Mouse (Mus musculus) CH12.LX (cell line): ENCODE data around the gene Jhy. TPM values are rescaled to one million over a fixed set of nuclear protein-coding genes. Genes with fewer than 3 reads are reported as not detected.

Experiments
- DNase-seq: peaks from one replicate; pipeline ENCODE4 v3.0.0-alpha.2; 2013; ENCODE audit errors: extremely low read depth
- H3K27ac ChIP-seq: 2 replicates; pipeline ENCODE4 v1.5.1; 2012; ENCODE audit warnings: low read depth, mild to moderate bottlenecking, control low read depth, moderate library complexity; ENCODE audit not compliant: insufficient read depth
- H3K27me3 ChIP-seq: replicated peaks from 2 replicates; pipeline ENCODE3; 2012; ENCODE audit warnings: inconsistent platforms
- H3K36me3 ChIP-seq, 2 experiments: replicated peaks in 1 of 2; 2 replicates each; pipeline versions ENCODE3 to v1.6.1; 2012; ENCODE audit warnings: inconsistent platforms in 1 of 2, low read length in 1 of 2, mild to moderate bottlenecking in 1 of 2, mixed read lengths in 1 of 2, moderate library complexity in 1 of 2; ENCODE audit not compliant: control insufficient read depth in 1 of 2, insufficient read depth in 1 of 2
- H3K4me1 ChIP-seq, 2 experiments: 2 replicates each; pipeline ENCODE4 v1.6.1; 2012; ENCODE audit warnings: inconsistent platforms in 1 of 2, moderate library complexity in 1 of 2; ENCODE audit not compliant: insufficient read depth in 2 of 2, control insufficient read depth in 1 of 2
- H3K4me2 ChIP-seq: 2 replicates; pipeline ENCODE4 v1.6.1; 2012; ENCODE audit warnings: low read depth, mild to moderate bottlenecking, control low read depth; ENCODE audit not compliant: poor library complexity, insufficient read depth, severe bottlenecking
- H3K4me3 ChIP-seq, 3 experiments: fragments of 150-350 bp in 1 of 3; sonication (generic) in 1 of 3; replicated peaks in 1 of 3; 2 replicates each; pipeline versions ENCODE3 to v1.5.1; 2011 to 2012; ENCODE audit warnings: low read depth in 2 of 3, low read length in 2 of 3, mild to moderate bottlenecking in 2 of 3, moderate library complexity in 2 of 3, control low read depth in 1 of 3, improper control_type of control experiment in 1 of 3, inconsistent platforms in 1 of 3, mixed read lengths in 1 of 3; ENCODE audit not compliant: poor library complexity in 1 of 3
- H3K79me2 ChIP-seq: replicated peaks from 2 replicates; pipeline ENCODE4 v1.6.1; 2012; ENCODE audit warnings: mild to moderate bottlenecking, moderate library complexity; ENCODE audit not compliant: control insufficient read depth, poor library complexity, insufficient read depth, severe bottlenecking; ENCODE audit errors: extremely low read depth
- H3K9ac ChIP-seq: 2 replicates; pipeline ENCODE4 v1.6.1; 2012; ENCODE audit warnings: low read depth, mild to moderate bottlenecking, control low read depth, moderate library complexity; ENCODE audit not compliant: insufficient read depth
- H3K9me3 ChIP-seq: replicated peaks from 2 replicates; pipeline ENCODE3; 2012; ENCODE audit warnings: low read length, inconsistent platforms, mixed read lengths
- BHLHE40 ChIP-seq: IDR thresholded peaks from 2 replicates; pipeline ENCODE4 v1.6.1; 2011; ENCODE audit warnings: mild to moderate bottlenecking, low read depth, low read length, improper control_type of control experiment
- CTCF ChIP-seq, 2 experiments: IDR thresholded peaks in 1 of 2; conservative IDR thresholded peaks in 1 of 2; 2 replicates each; pipeline ENCODE4 v1.5.1; 2011 to 2012; ENCODE audit warnings: low read depth in 2 of 2, low read length in 2 of 2, improper control_type of control experiment in 1 of 2, inconsistent platforms in 1 of 2, mild to moderate bottlenecking in 1 of 2, moderate library complexity in 1 of 2
- EP300 ChIP-seq: IDR thresholded peaks from 2 replicates; pipeline ENCODE4 v1.6.1; 2011; ENCODE audit warnings: low read length, improper control_type of control experiment
- GABPA ChIP-seq: IDR thresholded peaks from 2 replicates; pipeline ENCODE4 v1.6.1; 2012; ENCODE audit warnings: low read depth, low read length, improper control_type of control experiment, inconsistent platforms; ENCODE audit not compliant: insufficient replicate concordance
- HCFC1 ChIP-seq: IDR thresholded peaks from 2 replicates; pipeline ENCODE4 v1.6.1; 2012; ENCODE audit warnings: low read depth, mild to moderate bottlenecking, inconsistent platforms, low read length, improper control_type of control experiment
- JUND ChIP-seq: conservative IDR thresholded peaks from 2 replicates; pipeline ENCODE4 v1.6.1; 2011; ENCODE audit warnings: low read depth, low read length, improper control_type of control experiment
- MAFK ChIP-seq: IDR thresholded peaks from 2 replicates; pipeline ENCODE4 v1.6.1; 2011; ENCODE audit warnings: low read length, improper control_type of control experiment; ENCODE audit not compliant: insufficient replicate concordance
- MEF2A ChIP-seq: IDR thresholded peaks from 2 replicates; pipeline ENCODE4 v1.6.1; 2014; ENCODE audit warnings: low read depth, mild to moderate bottlenecking, inconsistent platforms, low read length, improper control_type of control experiment, borderline replicate concordance
- MYC ChIP-seq: IDR thresholded peaks from 2 replicates; pipeline ENCODE4 v1.6.1; 2011; ENCODE audit warnings: low read depth, mild to moderate bottlenecking, improper control_type of control experiment, low read length
- NRF1 ChIP-seq: IDR thresholded peaks from 2 replicates; pipeline ENCODE4 v1.6.1; 2014; ENCODE audit warnings: low read depth, mild to moderate bottlenecking, inconsistent platforms, low read length, improper control_type of control experiment, moderate library complexity
- PAX5 ChIP-seq: IDR thresholded peaks from 2 replicates; pipeline ENCODE4 v1.6.1; 2012; ENCODE audit warnings: low read length, inconsistent platforms, mixed read lengths
- POLR2AphosphoS2 ChIP-seq: IDR thresholded peaks from 2 replicates; pipeline ENCODE4 v1.6.1; 2011; ENCODE audit warnings: low read depth, low read length, improper control_type of control experiment
- RCOR1 ChIP-seq: conservative IDR thresholded peaks from 2 replicates; pipeline ENCODE4 v1.6.1; 2012; ENCODE audit warnings: low read depth, mild to moderate bottlenecking, inconsistent platforms, low read length, improper control_type of control experiment
- TBP ChIP-seq: conservative IDR thresholded peaks from 2 replicates; pipeline ENCODE4 v1.6.1; 2011; ENCODE audit warnings: low read depth, low read length, improper control_type of control experiment
- TCF12 ChIP-seq: IDR thresholded peaks from 2 replicates; pipeline ENCODE4 v1.6.1; 2014; ENCODE audit warnings: low read depth, mild to moderate bottlenecking, inconsistent platforms, low read length, improper control_type of control experiment
- USF1 ChIP-seq: IDR thresholded peaks from 2 replicates; pipeline ENCODE4 v1.6.1; 2014; ENCODE audit warnings: low read depth, mild to moderate bottlenecking, inconsistent platforms, low read length, improper control_type of control experiment
- ZKSCAN1 ChIP-seq: IDR thresholded peaks from 2 replicates; pipeline ENCODE4 v1.6.1; 2012; ENCODE audit warnings: low read depth, inconsistent platforms, low read length, improper control_type of control experiment, borderline replicate concordance
- dilution Hi-C: fragments of 300-500 bp; cut with MboI; formaldehyde crosslinking; loops from 2 replicates; pipeline ENCODE4 v1.14.3; 2020; ENCODE audit warnings: low sequenced_read_pairs; ENCODE audit not compliant: extremely low pct_unique_long_range_greater_than_20kb, extremely low pct_ligation_motif_present
- in situ Hi-C: fragments of 300-500 bp; cut with MboI; formaldehyde crosslinking; loops from 3 replicates; pipeline ENCODE4 v1.14.3; 2019; ENCODE audit warnings: low sequenced_read_pairs, low pct_ligation_motif_present, low pct_unique_long_range_greater_than_20kb, mixed read lengths
- polyA plus RNA-seq: library from polyadenylated mRNA; unstranded; fragments of >175 nt; gene quantifications from 2 replicates; pipeline ENCODE4 v1.2.1, GENCODE M21; 2012; ENCODE audit warnings: low read depth; ENCODE audit not compliant: insufficient read length
- total RNA-seq, 2 experiments: library from RNA; depleted of rRNA; stranded (reverse); fragments of 300-350 nt in 1 of 2; fragments of >200 nt in 1 of 2; gene quantifications; 2 replicates each; pipeline ENCODE4 v1.2.3; 2012 to 2014

Jhy gene
- total and polyA plus RNA-seq, 3 experiments, result not detected

DNA sequence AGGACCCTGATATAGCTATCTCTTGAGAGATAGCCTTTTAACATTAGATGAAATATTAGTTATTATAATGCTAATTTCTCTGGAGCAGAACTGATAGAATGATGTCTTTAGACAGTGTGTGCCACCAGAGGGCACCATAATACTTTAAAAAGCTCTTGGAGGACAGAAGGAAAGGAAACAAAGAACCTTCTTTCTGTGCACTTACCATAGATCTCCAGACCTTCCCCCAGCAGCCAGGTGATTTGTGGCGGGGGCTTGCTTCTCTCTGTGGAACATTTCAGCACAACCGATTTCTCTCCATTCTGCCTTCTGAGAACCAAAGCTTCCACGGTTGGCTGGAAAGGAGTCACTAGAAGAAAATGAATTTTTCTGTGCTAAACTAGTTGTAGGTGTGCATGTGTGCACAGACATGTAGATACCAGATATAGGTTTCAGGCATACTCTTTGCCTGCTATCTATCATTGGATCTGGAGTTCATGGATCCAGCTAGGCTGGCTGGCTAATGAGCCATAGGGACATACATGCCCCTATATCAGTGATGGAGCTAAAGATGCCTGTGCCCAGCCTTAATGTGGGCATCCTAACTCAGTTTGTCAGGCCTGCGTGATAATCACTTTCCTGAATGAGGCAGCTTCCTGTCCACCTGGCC is 26.1 kb upstream of the Jhy start (continued):
- TF ChIP-seq MEF2A, result no peak
- no peak for TF ChIP-seq TCF12
- no peak for TF ChIP-seq BHLHE40
- TF ChIP-seq RCOR1, result no peak
- no peak for TF ChIP-seq POLR2AphosphoS2

- H3K4me3 ChIP-seq, result no peak overlapping the region
- H3K27me3 ChIP-seq, result no peaks in the 10 kb centered on the region
- H3K27ac ChIP-seq, result no peak overlapping the region
- no peak for TF ChIP-seq HCFC1
- no peak for TF ChIP-seq GABPA
- no peak for TF ChIP-seq EP300
- TF ChIP-seq POLR2AphosphoS2, result no peak
- TF ChIP-seq MAFK, result no peak
- TF ChIP-seq, all 38 proteins: peak for 0
- no peak overlapping the region for H3K9ac ChIP-seq
- no peaks in the 10 kb centered on the region for H3K4me1 ChIP-seq
- no peak for DNase-seq
- H3K79me2 ChIP-seq, result no peaks in the 10 kb centered on the region
- in situ Hi-C loops (loop anchor here (25.0 kb wide), 3 partner anchors 172 to 953 kb away; partner anchors contain the start of gene Hspa8), dilution Hi-C loops (no loop called here)
- H3K9me3 ChIP-seq, result no peaks in the 10 kb centered on the region
- no peaks in the 10 kb centered on the region for H3K36me3 ChIP-seq
- no peak overlapping the region for H3K4me2 ChIP-seq
Measured at GRCm38 (mm10) chr9:40984313-40984712, 20.4 kb upstream of the Jhy start.

DNA sequence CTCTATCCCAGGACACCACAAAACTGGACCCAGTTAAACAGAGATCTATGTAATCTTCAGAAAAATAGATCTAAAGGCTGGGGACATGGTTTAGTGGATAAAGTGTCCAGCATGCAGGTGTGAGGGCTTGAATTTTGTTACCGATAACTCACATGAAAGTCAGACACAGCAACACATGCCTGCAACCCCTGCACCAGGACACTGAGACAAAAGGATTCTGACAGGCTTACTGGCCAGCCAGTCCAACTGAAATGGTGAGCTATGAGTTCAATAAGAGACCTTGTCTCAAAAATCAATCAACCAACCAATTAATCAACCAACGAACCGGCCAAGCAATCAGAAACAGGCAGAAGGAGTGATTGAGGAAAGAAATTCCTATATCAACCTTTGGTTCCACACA is 19.8 kb upstream of the Jhy start:
- Histone ChIP-seq H3K36me3 (no peaks in the 10 kb centered on the region), H3K9ac (no peak overlapping the region), H3K79me2 (no peaks in the 10 kb centered on the region), H3K27me3 (no peaks in the 10 kb centered on the region), H3K4me2 (no peak overlapping the region), H3K9me3 (no peaks in the 10 kb centered on the region), H3K4me1 (no peaks in the 10 kb centered on the region), H3K4me3 (no peak overlapping the region), H3K27ac (no peak overlapping the region)
- no peak for DNase-seq
- dilution Hi-C loops, result no loop called here
- TF ChIP-seq NRF1 (no peak), JUND (no peak), TBP (no peak), USF1 (no peak), CTCF (conservative IDR thresholded peaks at IDR 0.05 in 1 of 2, IDR thresholded peaks at IDR 0.05 in 1 of 2; ENCODE audit: low read depth in 2 of 2, low read length in 2 of 2) (no peak), MYC (no peak), ZKSCAN1 (no peak), PAX5 (no peak)
- in situ Hi-C loops, result loop anchor here (25.0 kb wide), 3 partner anchors 171 to 954 kb away; partner anchors contain the start of gene Hspa8
